Mouse (Mus musculus) stomach, embryonic 14.5 days (tissue): ENCODE data around the gene Cpne2. TPM values are rescaled to one million over a fixed set of nuclear protein-coding genes. Genes with fewer than 3 reads are reported as not detected.

Source experiments
- ATAC-seq: fragments of 200-750 bp; cut with Nextera tagmentation; 2 replicates; pipeline ENCODE4 v1.8.0; 2017; ENCODE audit warnings: low read depth, moderate TSS enrichment; ENCODE audit not compliant: insufficient number of reproducible peaks, insufficient read depth, low FRiP score
- H3K27ac ChIP-seq: fragments of 300-500 bp; sonication (generic); 2 replicates; pipeline ENCODE4 v1.5.1; 2014; ENCODE audit warnings: mild to moderate bottlenecking, low read length, moderate library complexity, mixed read lengths
- H3K27me3 ChIP-seq: fragments of 300-500 bp; sonication (generic); 2 replicates; pipeline ENCODE4 v1.6.1; 2014; ENCODE audit warnings: low read length, control low read depth, mixed read lengths; ENCODE audit not compliant: control insufficient read depth, insufficient read depth
- H3K36me3 ChIP-seq: fragments of 300-500 bp; sonication (generic); 2 replicates; pipeline ENCODE4 v1.6.1; 2014; ENCODE audit warnings: mild to moderate bottlenecking, control low read depth, low read length, moderate library complexity, mixed read lengths; ENCODE audit not compliant: control insufficient read depth, insufficient read depth
- H3K4me1 ChIP-seq: fragments of 300-500 bp; sonication (generic); 2 replicates; pipeline ENCODE4 v1.6.1; 2014; ENCODE audit warnings: low read length, control low read depth, mixed read lengths; ENCODE audit not compliant: control insufficient read depth, insufficient read depth
- H3K4me2 ChIP-seq: fragments of 300-500 bp; sonication (generic); replicated peaks from 2 replicates; pipeline ENCODE4 v1.6.1; 2014; ENCODE audit warnings: low read depth, low read length, control low read depth
- H3K4me3 ChIP-seq: fragments of 300-500 bp; sonication (generic); 2 replicates; pipeline ENCODE4 v1.5.1; 2014; ENCODE audit warnings: low read depth, low read length, control low read depth
- H3K9ac ChIP-seq: fragments of 300-500 bp; sonication (generic); replicated peaks from 2 replicates; pipeline ENCODE4 v1.6.1; 2014; ENCODE audit warnings: low read depth, mild to moderate bottlenecking, control low read depth, low read length, moderate library complexity, mixed read lengths
- H3K9me3 ChIP-seq: fragments of 300-500 bp; sonication (generic); 2 replicates; pipeline ENCODE4 v1.6.1; 2016; ENCODE audit warnings: low read depth, low read length, control low read depth; ENCODE audit not compliant: control insufficient read depth
- WGBS: fragments of 180-500 bp; shearing (Covaris S2); extraction: QIAGEN DNeasy Blood & Tissue Kit; methylation state at CpG from one replicate; pipeline ENCODE4 v1.1.7; 2014; 5-methylcytosine and 5-hydroxymethylcytosine counted together
- polyA plus RNA-seq: library from polyadenylated mRNA; unstranded; fragments of >200 nt; fragmentation: Nextera tagmentation; extraction: Ambion mirVana; gene quantifications from 2 replicates; pipeline ENCODE4 v1.2.1, GENCODE M21; 2014

Gene Cpne2
- polyA plus RNA-seq, 1 experiment from 2014 or later = 14.9 TPM

DNA sequence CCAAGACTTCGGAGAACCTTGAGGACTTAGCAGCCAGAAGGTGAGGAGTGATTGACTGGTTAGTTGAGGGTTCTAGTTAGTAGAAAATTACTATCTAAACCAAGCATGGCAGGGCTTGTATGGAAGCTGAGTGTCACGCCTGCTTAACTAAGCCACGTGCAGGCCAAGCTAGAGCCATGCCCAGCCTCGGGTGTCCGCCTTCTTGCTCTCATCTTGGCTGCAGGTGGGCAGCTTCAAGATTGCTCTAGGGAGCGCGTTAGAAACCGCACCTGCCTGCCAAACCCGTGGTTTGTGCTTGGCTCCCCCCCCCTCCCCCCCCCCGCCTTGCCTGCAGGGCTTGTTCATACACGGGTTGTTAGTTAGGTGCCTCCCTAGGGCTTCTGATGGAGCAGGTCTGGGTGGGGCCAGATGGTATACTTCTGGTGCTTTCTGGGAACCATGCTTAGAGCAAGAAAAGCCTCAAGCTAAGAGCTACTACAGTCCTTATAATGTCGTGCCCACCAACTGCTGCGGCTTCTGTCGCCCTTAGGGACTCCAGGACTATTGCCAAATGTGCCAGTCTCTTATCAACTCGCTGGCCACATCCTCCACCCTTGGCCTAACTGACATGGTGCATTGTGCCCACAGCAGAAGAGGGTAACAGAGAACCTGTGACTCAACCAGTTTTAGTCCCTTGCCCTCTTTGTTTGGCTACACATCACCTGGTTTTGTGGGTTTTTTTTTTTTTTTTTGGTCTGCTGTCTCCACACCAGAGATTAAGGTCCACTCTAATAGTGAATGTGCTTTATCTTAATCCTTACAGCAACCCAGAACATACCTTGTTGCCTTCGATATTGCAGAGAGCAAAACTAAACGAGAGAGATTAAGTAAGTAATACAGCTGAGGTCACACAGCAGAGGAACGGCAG is 8.4 kb downstream of the Cpne2 start:
- no peaks in the 10 kb centered on the region for H3K9me3 ChIP-seq
- no peak for ATAC-seq
- H3K4me1 ChIP-seq = no peaks in the 10 kb centered on the region
- H3K27me3 ChIP-seq = no peaks in the 10 kb centered on the region
- no peak overlapping the region for H3K27ac ChIP-seq
- H3K4me2 ChIP-seq = no peak overlapping the region
- H3K9ac ChIP-seq = no peak overlapping the region
- WGBS = 71% methylated on average over 16 of the region's 18 CpGs
- H3K36me3 ChIP-seq = no peaks in the 10 kb centered on the region
- no peak overlapping the region for H3K4me3 ChIP-seq

GRCm38 (mm10) chr8:94543981-94544380 is 11.2 kb downstream of the Cpne2 start:
- Histone ChIP-seq H3K27me3 (no peaks in the 10 kb centered on the region), H3K36me3 (no peaks in the 10 kb centered on the region), H3K4me1 (no peaks in the 10 kb centered on the region), H3K9ac (no peak overlapping the region), H3K9me3 (no peaks in the 10 kb centered on the region), H3K27ac (no peak overlapping the region), H3K4me3 (no peak overlapping the region), H3K4me2 (no peak overlapping the region)
- no peak for ATAC-seq
- 58% methylated on average over 8 of the region's 8 CpGs for WGBS

GRCm38 (mm10) chr8:94549041-94549440 is 16.3 kb downstream of the Cpne2 start:
- no peak overlapping the region for H3K4me2 ChIP-seq
- no peak overlapping the region for H3K9ac ChIP-seq
- H3K36me3 ChIP-seq = no peaks in the 10 kb centered on the region
- no peak overlapping the region for H3K27ac ChIP-seq
- H3K27me3 ChIP-seq = no peaks in the 10 kb centered on the region
- H3K4me1 ChIP-seq = no peaks in the 10 kb centered on the region
- H3K9me3 ChIP-seq = no peaks in the 10 kb centered on the region
- no peak for ATAC-seq
- 75% methylated on average over 5 of the region's 5 CpGs for WGBS
- H3K4me3 ChIP-seq = no peak overlapping the region

DNA sequence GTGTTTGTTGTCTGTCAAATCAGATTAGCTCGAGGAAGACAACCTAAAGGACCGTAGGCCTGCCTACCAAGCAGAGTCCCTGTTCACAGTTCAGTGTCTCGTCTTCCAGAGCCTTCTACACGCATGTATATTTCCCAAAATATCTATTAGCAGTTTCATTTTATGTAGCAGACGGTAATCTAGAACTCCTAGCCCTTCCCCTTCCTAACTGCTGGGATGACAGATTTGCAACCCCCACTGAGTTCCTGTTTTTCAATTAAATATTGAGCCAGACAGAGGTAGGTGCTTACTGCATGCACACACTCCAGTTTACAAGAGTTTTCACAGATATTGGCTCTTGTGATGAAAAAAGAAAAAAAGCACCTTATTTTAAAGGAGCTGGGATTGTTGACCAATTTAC is 16.7 kb downstream of the Cpne2 start:
- no peak overlapping the region for H3K4me3 ChIP-seq
- H3K9me3 ChIP-seq = no peaks in the 10 kb centered on the region
- no peaks in the 10 kb centered on the region for H3K4me1 ChIP-seq
- H3K9ac ChIP-seq = no peak overlapping the region
- 61% methylated on average over 5 of the region's 5 CpGs for WGBS
- no peaks in the 10 kb centered on the region for H3K36me3 ChIP-seq
- H3K4me2 ChIP-seq = no peak overlapping the region
- H3K27ac ChIP-seq = no peak overlapping the region
- no peaks in the 10 kb centered on the region for H3K27me3 ChIP-seq
- ATAC-seq = no peak

DNA sequence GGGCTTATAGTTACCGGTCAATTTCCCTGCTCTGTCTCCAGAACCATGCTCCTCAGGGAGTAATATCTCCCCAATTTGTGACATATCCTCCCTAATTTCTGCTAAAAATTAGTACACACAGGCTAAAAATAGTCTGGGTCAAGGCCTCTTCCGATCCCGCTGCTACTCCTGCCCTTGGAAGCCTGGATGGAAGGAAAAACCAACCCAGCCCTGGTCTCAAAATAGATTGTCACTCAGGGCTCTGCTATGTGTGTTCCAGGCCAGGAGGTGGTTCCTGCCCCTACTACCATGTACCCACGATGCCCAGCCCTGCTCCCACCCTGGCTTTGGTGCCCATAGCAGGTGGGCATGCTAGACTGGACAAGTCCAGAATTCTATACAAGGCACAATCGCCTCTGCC is 17.2 kb downstream of the Cpne2 start:
- H3K4me3 ChIP-seq = no peak overlapping the region
- H3K9me3 ChIP-seq = no peaks in the 10 kb centered on the region
- H3K27ac ChIP-seq = no peak overlapping the region
- no peaks in the 10 kb centered on the region for H3K4me1 ChIP-seq
- no peaks in the 10 kb centered on the region for H3K27me3 ChIP-seq
- WGBS = 79% methylated on average over 5 of the region's 5 CpGs
- H3K9ac ChIP-seq = no peak overlapping the region
- H3K4me2 ChIP-seq = no peak overlapping the region
- no peaks in the 10 kb centered on the region for H3K36me3 ChIP-seq
- no peak for ATAC-seq

DNA sequence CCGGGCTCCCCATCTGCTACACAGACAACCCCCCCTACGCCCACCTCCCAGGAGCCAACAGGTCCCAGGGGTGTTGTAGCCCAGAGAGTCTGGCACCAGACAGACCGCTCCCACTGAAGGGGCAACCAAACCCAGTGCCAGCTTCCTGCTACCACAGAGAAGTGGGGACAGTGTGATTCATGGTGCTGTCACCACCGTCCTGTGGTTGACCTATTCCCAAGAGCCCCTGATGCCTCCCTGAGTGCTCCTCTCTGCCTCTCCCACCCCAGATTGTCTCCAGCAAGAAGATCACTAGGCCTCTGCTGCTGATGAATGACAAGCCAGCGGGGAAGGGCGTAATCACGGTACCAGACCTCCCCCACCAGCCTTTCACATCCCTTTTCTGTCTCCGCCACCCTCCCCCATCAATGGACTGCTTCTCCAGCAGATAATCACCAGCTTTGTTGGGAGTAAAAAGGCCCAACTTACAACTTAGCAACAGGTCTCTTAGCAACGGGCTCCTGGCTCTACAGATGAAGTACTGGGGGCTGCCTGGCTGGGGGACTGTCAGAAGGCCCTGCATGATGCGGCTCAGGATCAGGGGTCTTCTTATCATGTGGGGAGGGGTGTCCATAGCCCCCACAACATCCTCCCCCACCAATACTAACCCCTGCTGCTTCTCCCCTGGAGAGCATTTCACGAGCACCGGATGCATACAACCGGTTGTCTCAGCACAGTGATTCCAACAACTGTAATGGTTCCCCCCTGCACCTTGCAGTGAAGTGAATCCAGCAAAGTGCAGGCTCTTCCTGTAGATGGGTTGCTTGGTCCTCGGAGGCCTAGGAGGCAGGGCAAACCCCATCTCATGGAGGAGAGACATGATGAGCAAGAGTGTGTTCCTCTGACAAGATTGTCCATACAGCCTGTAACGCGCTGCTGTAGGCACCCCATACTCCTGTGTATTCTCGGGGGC is 19.0 kb downstream of the Cpne2 start:
- H3K4me1 ChIP-seq = no peaks in the 10 kb centered on the region
- ATAC-seq = 0 out of 2 replicates have a peak, but pooled peaks have one; percentile 44
- 56% methylated on average over 17 of the region's 17 CpGs for WGBS
- no peaks in the 10 kb centered on the region for H3K9me3 ChIP-seq
- H3K36me3 ChIP-seq = no peaks in the 10 kb centered on the region
- no peak overlapping the region for H3K9ac ChIP-seq
- H3K27me3 ChIP-seq = no peaks in the 10 kb centered on the region
- no peak overlapping the region for H3K4me3 ChIP-seq
- no peak overlapping the region for H3K27ac ChIP-seq
- no peak overlapping the region for H3K4me2 ChIP-seq

DNA sequence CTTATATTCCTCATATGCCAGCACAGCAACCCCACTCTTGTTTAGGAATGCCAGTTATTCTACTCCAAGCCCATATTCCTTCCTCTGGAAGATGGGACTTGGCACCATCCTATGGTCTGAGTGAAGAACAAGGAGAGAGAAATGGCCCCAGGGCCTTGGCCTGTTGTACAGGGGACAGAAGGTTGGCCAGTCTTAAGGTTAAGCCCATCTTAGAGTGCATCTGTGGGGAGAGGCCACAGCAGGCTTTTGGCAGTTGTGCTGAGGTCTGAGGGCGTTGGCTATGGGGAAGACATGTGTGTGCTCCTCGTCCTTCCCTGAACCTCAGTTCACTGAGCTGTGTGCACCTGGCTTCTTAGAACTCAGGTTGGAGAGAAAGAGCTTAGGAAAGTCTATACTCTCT is 19.9 kb downstream of the Cpne2 start:
- H3K9me3 ChIP-seq = no peaks in the 10 kb centered on the region
- H3K4me1 ChIP-seq = 0 out of 2 replicates have a peak, but pooled peaks cover 2% of the 10 kb centered on the region
- no peak overlapping the region for H3K9ac ChIP-seq
- ATAC-seq = no peak
- 84% methylated on average over 2 of the region's 2 CpGs for WGBS
- H3K4me3 ChIP-seq = no peak overlapping the region
- H3K4me2 ChIP-seq = no peak overlapping the region
- H3K36me3 ChIP-seq = no peaks in the 10 kb centered on the region
- H3K27ac ChIP-seq = no peak overlapping the region
- H3K27me3 ChIP-seq = no peaks in the 10 kb centered on the region

DNA sequence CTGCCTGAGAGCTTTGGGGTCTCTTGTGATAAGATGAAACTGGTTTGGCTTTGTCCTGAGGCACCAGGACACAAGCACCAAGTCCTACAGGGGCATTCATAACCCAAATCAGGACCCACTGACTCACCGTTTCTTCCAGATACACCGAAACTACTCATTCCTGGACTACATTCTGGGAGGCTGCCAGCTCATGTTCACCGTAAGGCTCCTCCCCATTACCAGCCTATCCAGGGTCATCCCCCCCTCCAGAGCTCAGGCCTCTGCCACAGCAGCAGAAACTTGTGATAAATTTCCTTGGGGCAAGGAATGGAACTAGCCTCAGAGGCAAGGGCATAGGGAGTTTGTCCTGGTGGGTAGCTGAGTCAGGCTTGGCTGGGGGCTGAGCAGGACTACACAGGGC is 24.5 kb downstream of the Cpne2 start:
- no peak overlapping the region for H3K4me2 ChIP-seq
- ATAC-seq = no peak
- 0 out of 2 replicates have a peak, but pooled peaks cover 2% of the 10 kb centered on the region for H3K4me1 ChIP-seq
- no peaks in the 10 kb centered on the region for H3K27me3 ChIP-seq
- H3K27ac ChIP-seq = no peak overlapping the region
- WGBS = 56% methylated on average over 3 of the region's 3 CpGs
- no peak overlapping the region for H3K4me3 ChIP-seq
- H3K36me3 ChIP-seq = no peaks in the 10 kb centered on the region
- H3K9ac ChIP-seq = no peak overlapping the region
- no peaks in the 10 kb centered on the region for H3K9me3 ChIP-seq
